Mouse (Mus musculus) hindbrain, embryonic 11.5 days (tissue): ENCODE measurements around the gene Macrod2. TPM values are rescaled to one million over a fixed set of nuclear protein-coding genes. Genes with fewer than 3 reads are reported as not detected.

ENCODE experiments used
- ATAC-seq: fragments of 200-750 bp; cut with Nextera tagmentation; 2 replicates; pipeline ENCODE4 v1.8.0; 2017; ENCODE audit warnings: mild to moderate bottlenecking, moderate TSS enrichment, moderate library complexity; ENCODE audit not compliant: low FRiP score
- DNase-seq: peaks from one replicate; pipeline ENCODE4 v3.0.0-alpha.2; 2015; ENCODE audit warnings: low spot score
- H3K27ac ChIP-seq: fragments of 300-500 bp; sonication (generic); 2 replicates; pipeline ENCODE4 v1.5.1; 2014; ENCODE audit warnings: mild to moderate bottlenecking, low read depth, low read length
- H3K27me3 ChIP-seq: fragments of 300-500 bp; sonication (generic); 2 replicates; pipeline ENCODE4 v1.6.1; 2014; ENCODE audit warnings: mild to moderate bottlenecking, low read length, moderate library complexity, mixed read lengths; ENCODE audit not compliant: control insufficient read depth, insufficient read depth
- H3K36me3 ChIP-seq: fragments of 300-500 bp; sonication (generic); 2 replicates; pipeline ENCODE4 v1.6.1; 2014; ENCODE audit warnings: mild to moderate bottlenecking, low read length, moderate library complexity, mixed read lengths; ENCODE audit not compliant: control insufficient read depth, insufficient read depth
- H3K4me1 ChIP-seq: fragments of 300-500 bp; sonication (generic); replicated peaks from 2 replicates; pipeline ENCODE4 v1.6.1; 2014; ENCODE audit warnings: low read length, mixed read lengths; ENCODE audit not compliant: control insufficient read depth, insufficient read depth
- H3K4me2 ChIP-seq: fragments of 300-500 bp; sonication (generic); replicated peaks from 2 replicates; pipeline ENCODE4 v1.6.1; 2014; ENCODE audit warnings: mild to moderate bottlenecking, low read depth, low read length
- H3K4me3 ChIP-seq: fragments of 300-500 bp; sonication (generic); 2 replicates; pipeline ENCODE4 v1.5.1; 2014; ENCODE audit warnings: low read depth, low read length
- H3K9ac ChIP-seq: fragments of 300-500 bp; sonication (generic); 2 replicates; pipeline ENCODE4 v1.6.1; 2014; ENCODE audit warnings: low read depth, low read length
- H3K9me3 ChIP-seq: fragments of 300-500 bp; sonication (generic); 2 replicates; pipeline ENCODE4 v1.6.1; 2016; ENCODE audit warnings: low read length; ENCODE audit not compliant: control insufficient read depth
- WGBS: fragments of 180-500 bp; shearing (Covaris S2); extraction: QIAGEN DNeasy Blood & Tissue Kit; methylation state at CpG from one replicate; pipeline ENCODE4 v1.1.7; 2014; 5-methylcytosine and 5-hydroxymethylcytosine counted together
- polyA plus RNA-seq: library from polyadenylated mRNA; unstranded; fragments of >200 nt; fragmentation: Nextera tagmentation; extraction: Ambion mirVana; gene quantifications from 2 replicates; pipeline ENCODE4 v1.2.1, GENCODE M21; 2014

The Macrod2 gene
- polyA plus RNA-seq, 1 experiment from 2014 or later: 42.5 TPM

DNA sequence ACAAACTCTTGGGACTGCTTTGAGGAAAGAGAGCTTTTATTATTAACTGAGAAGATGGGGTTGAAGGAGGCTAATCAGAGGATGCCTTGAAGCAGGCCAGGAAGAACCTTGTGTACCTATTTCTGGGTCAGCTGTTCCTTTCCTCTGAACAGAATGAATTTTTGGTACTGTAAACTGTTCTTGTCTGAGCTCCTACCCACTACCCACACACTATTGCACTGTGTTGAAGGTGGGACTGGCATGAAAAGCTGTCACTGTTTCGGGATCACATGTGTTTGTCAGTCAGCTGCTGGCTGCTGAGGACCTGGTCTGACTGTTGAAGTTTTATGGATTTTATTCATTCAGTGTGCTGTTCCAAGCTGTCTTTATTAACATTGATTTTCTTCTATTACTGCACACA, 1862.4 kb downstream of the Macrod2 start:
- no peaks in the 10 kb centered on the region for H3K4me1 ChIP-seq
- H3K27me3 ChIP-seq: no peaks in the 10 kb centered on the region
- no peak overlapping the region for H3K9ac ChIP-seq
- H3K9me3 ChIP-seq: no peaks in the 10 kb centered on the region
- DNase-seq (no peak), ATAC-seq (no peak)
- H3K4me3 ChIP-seq: no peak overlapping the region
- H3K27ac ChIP-seq: no peak overlapping the region
- H3K36me3 ChIP-seq: no peaks in the 10 kb centered on the region
- WGBS: 100% methylated on average over 1 of the region's 1 CpGs
- no peak overlapping the region for H3K4me2 ChIP-seq

DNA sequence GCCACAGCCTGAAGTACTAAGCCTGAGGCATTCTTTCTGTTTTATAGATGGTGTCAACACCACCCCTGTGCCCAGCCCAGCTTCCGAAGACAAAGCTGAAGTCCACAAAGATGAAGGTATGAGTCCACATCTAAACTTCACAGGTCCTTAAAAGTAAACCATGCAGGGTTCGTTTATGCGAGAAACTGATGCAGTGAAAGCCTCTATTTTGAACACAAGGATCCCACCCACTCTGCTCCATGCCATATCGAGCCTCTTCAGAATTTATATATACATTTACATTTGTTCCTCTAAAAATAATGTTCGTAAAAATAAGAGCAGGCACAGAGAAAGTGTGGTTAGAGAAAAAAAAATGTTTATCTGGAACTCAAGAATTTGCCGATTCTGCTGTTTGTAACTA, 1865.9 kb downstream of the Macrod2 start:
- DNase-seq (no peak), ATAC-seq (no peak)
- Histone ChIP-seq H3K4me1 (no peaks in the 10 kb centered on the region), H3K27me3 (no peaks in the 10 kb centered on the region), H3K27ac (no peak overlapping the region), H3K9me3 (no peaks in the 10 kb centered on the region), H3K36me3 (no peaks in the 10 kb centered on the region), H3K4me2 (no peak overlapping the region), H3K4me3 (no peak overlapping the region), H3K9ac (no peak overlapping the region)
- WGBS: 90% methylated on average over 6 of the region's 6 CpGs

DNA sequence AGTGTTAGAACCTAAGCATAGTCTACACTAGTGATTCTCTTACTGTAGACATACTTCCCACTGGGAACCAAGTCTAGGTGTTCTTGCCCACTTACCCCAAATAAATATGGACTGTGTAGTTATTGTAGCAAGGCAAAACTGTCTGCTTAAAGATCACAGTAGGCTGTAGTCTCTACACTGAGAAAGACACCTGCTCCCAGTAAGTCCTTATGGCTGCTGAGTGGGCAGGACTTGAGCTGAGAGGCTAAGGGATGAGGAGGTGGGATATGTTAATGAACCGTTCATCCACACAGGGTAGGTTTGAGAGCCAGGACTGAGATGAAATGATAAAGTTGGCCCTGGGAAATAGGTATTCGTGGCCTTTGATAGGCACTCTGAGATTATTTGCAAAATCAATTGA, 1869.6 kb downstream of the Macrod2 start:
- H3K36me3 ChIP-seq: no peaks in the 10 kb centered on the region
- H3K4me3 ChIP-seq: no peak overlapping the region
- H3K9ac ChIP-seq: no peak overlapping the region
- DNase-seq: no peak
- ATAC-seq: no peak
- no peaks in the 10 kb centered on the region for H3K9me3 ChIP-seq
- no peaks in the 10 kb centered on the region for H3K27me3 ChIP-seq
- 91% methylated on average over 2 of the region's 2 CpGs for WGBS
- H3K4me2 ChIP-seq: no peak overlapping the region
- H3K4me1 ChIP-seq: no peaks in the 10 kb centered on the region
- H3K27ac ChIP-seq: no peak overlapping the region

DNA sequence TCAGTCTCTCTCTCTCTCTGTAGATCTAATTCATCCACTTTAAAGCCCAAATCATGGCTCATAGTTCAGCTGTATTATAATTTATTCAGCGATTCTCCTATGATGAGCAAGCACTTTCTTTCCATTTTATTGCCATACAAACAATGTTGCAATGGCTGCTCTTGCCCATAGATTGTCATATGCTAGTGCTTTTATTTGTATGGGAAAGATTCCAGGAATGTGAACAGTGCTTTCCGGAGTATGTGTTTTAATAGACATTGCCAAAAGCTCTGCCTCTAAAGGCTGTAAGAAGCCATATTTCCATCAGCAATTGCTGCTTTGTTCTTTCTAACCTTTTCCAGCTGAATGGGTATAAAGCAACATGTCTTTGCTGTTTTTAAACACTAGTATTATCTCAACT, 1872.7 kb downstream of the Macrod2 start:
- no peaks in the 10 kb centered on the region for H3K27me3 ChIP-seq
- H3K36me3 ChIP-seq: no peaks in the 10 kb centered on the region
- no peaks in the 10 kb centered on the region for H3K4me1 ChIP-seq
- no peaks in the 10 kb centered on the region for H3K9me3 ChIP-seq
- DNase-seq (no peak), ATAC-seq (no peak)
- H3K4me2 ChIP-seq: no peak overlapping the region
- no peak overlapping the region for H3K9ac ChIP-seq
- H3K4me3 ChIP-seq: no peak overlapping the region
- WGBS: 88% methylated on average over 2 of the region's 2 CpGs
- H3K27ac ChIP-seq: no peak overlapping the region

GRCm38 (mm10) chr2:142286761-142287160, 1891.7 kb downstream of the Macrod2 start:
- no peak for ATAC-seq
- no peak overlapping the region for H3K27ac ChIP-seq
- 60% methylated on average over 1 of the region's 1 CpGs for WGBS
- H3K36me3 ChIP-seq: no peaks in the 10 kb centered on the region
- H3K27me3 ChIP-seq: no peaks in the 10 kb centered on the region
- no peak overlapping the region for H3K4me2 ChIP-seq
- no peaks in the 10 kb centered on the region for H3K9me3 ChIP-seq
- no peaks in the 10 kb centered on the region for H3K4me1 ChIP-seq
- no peak for DNase-seq
- H3K9ac ChIP-seq: no peak overlapping the region
- H3K4me3 ChIP-seq: no peak overlapping the region

DNA sequence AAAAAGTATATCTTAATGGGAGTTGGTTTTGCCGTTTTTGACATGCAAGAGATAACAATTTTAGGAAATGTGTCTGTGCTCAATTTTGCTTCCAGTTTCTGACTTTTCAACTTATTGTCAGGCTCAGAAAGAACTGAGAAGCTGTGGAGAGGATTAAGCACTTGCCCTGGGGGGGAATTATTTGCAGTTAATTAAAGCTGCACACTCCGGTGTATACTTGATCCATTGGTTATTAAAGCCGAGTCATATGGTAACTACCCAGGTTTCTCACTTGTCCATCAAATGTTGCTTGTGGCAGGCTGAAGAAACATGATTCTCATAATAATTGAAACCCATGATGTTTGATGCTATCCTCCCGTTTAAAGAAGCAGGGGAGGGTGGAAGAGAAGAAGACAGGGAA, 1899.7 kb downstream of the Macrod2 start:
- Histone ChIP-seq H3K36me3 (no peaks in the 10 kb centered on the region), H3K4me3 (no peak overlapping the region), H3K27me3 (no peaks in the 10 kb centered on the region), H3K4me2 (no peak overlapping the region), H3K27ac (no peak overlapping the region), H3K9me3 (no peaks in the 10 kb centered on the region), H3K9ac (no peak overlapping the region), H3K4me1 (no peaks in the 10 kb centered on the region)
- 73% methylated on average over 4 of the region's 4 CpGs for WGBS
- no peak for ATAC-seq
- no peak for DNase-seq

DNA sequence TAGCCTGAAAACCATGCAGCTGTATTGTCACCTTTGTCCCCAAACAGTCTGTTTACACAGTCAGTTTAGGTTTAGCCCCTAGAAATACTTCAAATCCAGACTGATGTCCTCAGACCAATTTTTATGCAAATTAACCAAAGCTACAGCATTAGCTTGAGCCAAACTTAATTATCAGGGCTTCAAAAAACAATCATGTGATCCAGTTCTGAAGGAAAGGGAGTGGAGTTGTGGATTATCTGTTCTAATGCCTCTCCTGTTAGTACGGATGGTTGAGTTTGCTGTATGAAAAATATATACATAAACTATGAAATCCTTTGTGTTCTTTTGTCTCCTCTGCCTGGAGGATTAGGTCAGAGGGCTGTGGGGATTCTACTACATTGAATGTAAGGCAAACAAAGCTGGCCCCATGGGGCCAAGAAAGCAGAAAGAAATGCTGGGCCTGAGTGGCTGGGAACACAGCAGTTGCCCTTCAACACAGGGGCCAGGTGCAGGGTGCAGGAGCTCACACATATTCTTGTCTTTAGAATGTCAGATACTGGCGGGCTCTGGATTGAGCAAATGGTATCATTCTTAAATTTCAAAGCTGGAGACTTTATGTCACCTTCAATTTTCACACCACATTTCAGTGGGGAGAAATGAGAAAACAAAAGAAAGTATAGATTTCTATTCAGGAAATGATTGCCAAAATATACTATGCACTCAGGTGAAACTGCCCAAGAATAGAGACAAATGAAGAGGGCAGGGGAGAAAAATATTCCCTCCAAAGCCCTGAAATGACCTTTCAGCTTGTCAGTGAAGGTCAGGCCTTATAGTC, 1908.2 kb downstream of the Macrod2 start:
- Histone ChIP-seq H3K27ac (peak overlapping the region; percentile 69), H3K4me1 (no peaks in the 10 kb centered on the region), H3K27me3 (no peaks in the 10 kb centered on the region), H3K4me3 (no peak overlapping the region), H3K36me3 (no peaks in the 10 kb centered on the region), H3K4me2 (no peak overlapping the region), H3K9me3 (no peaks in the 10 kb centered on the region), H3K9ac (no peak overlapping the region)
- peak; percentile 93 for ATAC-seq
- 11% methylated on average over 2 of the region's 2 CpGs for WGBS
- peak; percentile 59 for DNase-seq

GRCm38 (mm10) chr2:142303912-142304182, 1908.7 kb downstream of the Macrod2 start:
- Histone ChIP-seq H3K4me1 (no peaks in the 10 kb centered on the region), H3K4me2 (no peak overlapping the region), H3K27ac (peak overlapping the region; percentile 69; the same call in 1 of the 2 replicates), H3K36me3 (no peaks in the 10 kb centered on the region), H3K27me3 (no peaks in the 10 kb centered on the region), H3K9ac (no peak overlapping the region), H3K4me3 (no peak overlapping the region), H3K9me3 (no peaks in the 10 kb centered on the region)
- ATAC-seq: peak; percentile 88
- 58% methylated on average over 2 of the region's 2 CpGs for WGBS
- DNase-seq: no peak

- Histone ChIP-seq H3K27ac (no peak overlapping the region), H3K4me1 (no peaks in the 10 kb centered on the region), H3K4me3 (no peak overlapping the region), H3K4me2 (no peak overlapping the region), H3K36me3 (no peaks in the 10 kb centered on the region), H3K9ac (no peak overlapping the region), H3K9me3 (no peaks in the 10 kb centered on the region), H3K27me3 (no peaks in the 10 kb centered on the region)
- no peak for ATAC-seq
- 72% methylated on average over 3 of the region's 3 CpGs for WGBS
- DNase-seq: no peak
These were observed 1928.0 kb downstream of the Macrod2 start for GRCm38 (mm10) chr2:142323158-142323557.
